ENCODE assay signal across 8 mouse cellular contexts in genomic region chr16:13671685-13672385, GRCm38 (mm10). TPM values are rescaled to one million over a fixed set of nuclear protein-coding genes. Genes with fewer than 3 reads are reported as not detected.
DNase-seq lines count a peak whose midpoint lies in the region; ATAC-seq and TF ChIP-seq lines count a peak whose summit lies in the region.

TSS of gene Bfar (plus strand) at chr16:13671858.
TSS of gene 3110001I22Rik (plus strand) at chr16:13671929.

- H3K4me2 ChIP-seq in forebrain, embryonic 16.5 days (ENCODE audit: low read length): peak within 1 kb of the TSS; percentile 74
- peak within 1 kb of the TSS; percentile 59 for H3K4me2 ChIP-seq in lung, embryonic 15.5 days

- H3K27ac ChIP-seq in forebrain, embryonic 16.5 days (ENCODE audit: low read length): peak within 1 kb of the TSS; percentile 64
- peak within 1 kb of the TSS; percentile 91 for H3K27ac ChIP-seq in lung, embryonic 15.5 days

- peak within 1 kb of the TSS; percentile 94 for H3K9ac ChIP-seq in forebrain, embryonic 16.5 days (replicated peaks; ENCODE audit: low read depth, low read length)
- H3K9ac ChIP-seq in lung, embryonic 15.5 days: peak within 1 kb of the TSS; percentile 90

- H3K27me3 ChIP-seq in G1E (ENCODE audit: insufficient read depth, low read length): no peaks in the 10 kb centered on the region
- H3K27me3 ChIP-seq in forebrain, embryonic 16.5 days (replicated peaks; ENCODE audit: control insufficient read depth, insufficient read depth, low read length): no peaks in the 10 kb centered on the region
- H3K27me3 ChIP-seq in lung, embryonic 15.5 days: no peaks in the 10 kb centered on the region

- H3K4me3 ChIP-seq in G1E (ENCODE audit: low read depth, low read length): peak within 1 kb of the TSS; percentile 98
- H3K4me3 ChIP-seq in forebrain, embryonic 16.5 days (replicated peaks; ENCODE audit: low read length): peak within 1 kb of the TSS; percentile 85
- peak within 1 kb of the TSS; percentile 97 for H3K4me3 ChIP-seq in lung, embryonic 15.5 days

- WGBS in forebrain, embryonic 16.5 days: under 1% methylated on average over 54 of the region's 54 CpGs
- WGBS in lung, embryonic 15.5 days: under 1% methylated on average over 54 of the region's 54 CpGs

- H3K4me1 ChIP-seq in G1E (ENCODE audit: insufficient read depth, low read depth, low read length): peaks cover 42% of the 10 kb centered on the region
- H3K4me1 ChIP-seq in forebrain, embryonic 16.5 days (replicated peaks; ENCODE audit: control insufficient read depth, insufficient read depth, low read length): peaks cover 19% of the 10 kb centered on the region
- H3K4me1 ChIP-seq in lung, embryonic 15.5 days: peaks cover 20% of the 10 kb centered on the region

- TF ChIP-seq CTCF in G1E (IDR thresholded peaks at IDR 0.05; ENCODE audit: low read depth, low read length): no peak

- H3K36me3 ChIP-seq in G1E (replicated peaks): peaks cover 24% of the 10 kb centered on the region
- peaks cover 3% of the 10 kb centered on the region; the same call in 1 of the 2 replicates for H3K36me3 ChIP-seq in forebrain, embryonic 16.5 days (ENCODE audit: control insufficient read depth, insufficient read depth)
- H3K36me3 ChIP-seq in lung, embryonic 15.5 days: peaks cover 7% of the 10 kb centered on the region

- ATAC-seq in G1E (ENCODE audit: extremely low read depth, insufficient number of reproducible peaks, low FRiP score, poor library complexity, severe bottlenecking): peak; percentile 76
- ATAC-seq in forebrain, embryonic 16.5 days: peak; percentile 93
- peak; percentile 90 for ATAC-seq in lung, embryonic 15.5 days (ENCODE audit: borderline replicate concordance, extremely low read depth, low FRiP score, low TSS enrichment)

- no peaks in the 10 kb centered on the region for H3K9me3 ChIP-seq in G1E (replicated peaks)
- H3K9me3 ChIP-seq in forebrain, embryonic 16.5 days (ENCODE audit: control insufficient read depth, low read length): no peaks in the 10 kb centered on the region
- H3K9me3 ChIP-seq in lung, embryonic 15.5 days: no peaks in the 10 kb centered on the region

- DNase-seq in G1E (ENCODE audit: low spot score): peak; percentile 87
- DNase-seq in cerebellum, adult 18-20 months: peak; percentile 92
- peak; percentile 92 for DNase-seq in heart, postnatal 4 days
- peak; percentile 86 to 87 for DNase-seq in layer of hippocampus, adult 8-10 months (ENCODE audit: low spot score in 2 of 2)
- DNase-seq in ovary, adult 18-20 months (ENCODE audit: low spot score): peak; percentile 90
- peak; percentile 97 for DNase-seq in thymus, postnatal 0 days (ENCODE audit: low spot score)

RNA-seq across cellular contexts. Expression of gene Bfar, which starts in this region (rescaled TPM):
- total RNA-seq in G1E (2014; fragmentation: Nextera tagmentation) (25.7 and 32.5 TPM in 2 replicates), G1E (2017) (34.6 and 35.4 TPM in 2 replicates)
- 1.5 and 3.5 TPM in 2 replicates for polyA plus RNA-seq in G1E (2012)
- polyA plus RNA-seq in forebrain, embryonic 16.5 days (2015; fragmentation: Nextera tagmentation; extraction: Ambion mirVana): 53.3 and 56.9 TPM in 2 replicates
- total RNA-seq in heart, postnatal 4 days (2021): 10 to 100 TPM; 30.7 to 32.3 TPM
- 10 to 100 TPM; 36.8 to 44.7 (median 42.0) TPM for total RNA-seq in layer of hippocampus, adult 8-10 months (2022)
- polyA plus RNA-seq in lung, embryonic 15.5 days (2015; fragmentation: Nextera tagmentation; extraction: Ambion mirVana): 42.1 and 47.9 TPM in 2 replicates
- polyA plus RNA-seq in thymus, postnatal 0 days (2015; fragmentation: Nextera tagmentation; extraction: Ambion mirVana): 39.4 and 40.5 TPM in 2 replicates

RNA-seq across cellular contexts. Expression of gene 3110001I22Rik, which starts in this region (rescaled TPM):
- total RNA-seq in G1E (2014; fragmentation: Nextera tagmentation) (8.8 and 11.1 TPM in 2 replicates), G1E (2017) (13.2 and 15.9 TPM in 2 replicates)
- 0.91 and 0.94 TPM in 2 replicates for polyA plus RNA-seq in G1E (2012)
- polyA plus RNA-seq in forebrain, embryonic 16.5 days (2015; fragmentation: Nextera tagmentation; extraction: Ambion mirVana): 8.5 and 8.6 TPM in 2 replicates
- total RNA-seq in heart, postnatal 4 days (2021): 1 to 10 TPM; 2.3 to 2.5 TPM
- total RNA-seq in layer of hippocampus, adult 8-10 months (2022): 1 to 10 TPM; 3.8 to 6.5 (median 5.9) TPM
- polyA plus RNA-seq in lung, embryonic 15.5 days (2015; fragmentation: Nextera tagmentation; extraction: Ambion mirVana): 5.6 and 6.7 TPM in 2 replicates
- 8.5 TPM in 2 replicates for polyA plus RNA-seq in thymus, postnatal 0 days (2015; fragmentation: Nextera tagmentation; extraction: Ambion mirVana)

Comparison
In these comparisons a context has a peak if more than half of its experiments do, and no peak if none do; other contexts are left out.
1. Peak in every context shown above with its lines: DNase-seq, ATAC-seq, H3K4me3 ChIP-seq and H3K27ac ChIP-seq.